Comparison of ENCODE assay signal across 22 mouse cellular contexts in the genomic region with DNA sequence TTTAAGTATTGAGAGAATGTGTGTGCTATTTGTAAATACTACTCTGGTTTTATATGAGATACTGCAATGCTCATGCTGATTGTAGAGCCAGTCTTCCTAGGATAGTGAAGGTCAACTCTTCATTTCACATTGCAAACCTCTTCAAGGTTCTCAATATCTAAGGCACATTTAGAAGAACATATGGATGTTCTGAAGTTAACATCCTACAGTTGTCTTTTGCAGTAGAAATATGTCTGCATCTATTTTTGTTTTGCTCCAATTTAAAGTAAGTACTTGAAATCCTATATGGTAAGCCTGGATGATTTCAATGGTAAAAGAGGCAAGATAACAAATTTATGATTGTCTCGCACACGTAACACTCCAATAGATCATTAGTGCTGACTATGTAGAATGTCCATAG.
DNase-seq lines count a peak whose midpoint lies in the region; ATAC-seq lines count a peak whose summit lies in the region.
"Had no signal": no experiment of that assay in that cellular context is flagged by ENCODE, and none has a peak within 500 bp of the region (broad histone marks: within the 10 kb centered on the region; RNA-seq: fewer than 3 reads in every experiment).

No protein-coding gene starts in this region.

- H3K9ac ChIP-seq in midbrain, embryonic 11.5 days (ENCODE audit: low read length) = no peak overlapping the region
- H3K9ac ChIP-seq in midbrain, embryonic 15.5 days = no peak overlapping the region

- no peak overlapping the region for H3K27ac ChIP-seq in midbrain, embryonic 11.5 days (ENCODE audit: low read depth, low read length)
- no peak overlapping the region for H3K27ac ChIP-seq in midbrain, embryonic 15.5 days

- H3K4me3 ChIP-seq in midbrain, embryonic 11.5 days (ENCODE audit: low read depth, low read length) = no peak overlapping the region
- no peak overlapping the region for H3K4me3 ChIP-seq in midbrain, embryonic 15.5 days

- no peaks in the 10 kb centered on the region for H3K4me1 ChIP-seq in midbrain, embryonic 11.5 days (ENCODE audit: control insufficient read depth, insufficient read depth, low read length)
- H3K4me1 ChIP-seq in midbrain, embryonic 15.5 days = no peaks in the 10 kb centered on the region

- no peaks in the 10 kb centered on the region for H3K36me3 ChIP-seq in midbrain, embryonic 11.5 days (ENCODE audit: control insufficient read depth, insufficient read depth, low read length)
- H3K36me3 ChIP-seq in midbrain, embryonic 15.5 days (replicated peaks) = no peaks in the 10 kb centered on the region
- H3K36me3 ChIP-seq: G1E had no signal

- no peaks in the 10 kb centered on the region for H3K9me3 ChIP-seq in midbrain, embryonic 11.5 days (ENCODE audit: control insufficient read depth, low read length)
- no peaks in the 10 kb centered on the region for H3K9me3 ChIP-seq in midbrain, embryonic 15.5 days
- H3K9me3 ChIP-seq: G1E had no signal

- no peak for DNase-seq in frontal cortex, postnatal 25 days (ENCODE audit: low spot score in 2 of 2)
- DNase-seq in midbrain, embryonic 11.5 days (ENCODE audit: low spot score, missing footprints) = peak; percentile 65
- peak; percentile 8 for DNase-seq in brain, adult 2 months (ENCODE audit: low read depth, low spot score)
- DNase-seq: adrenal gland, adult 2 months; adrenal gland, adult 8-10 months; adrenal gland, postnatal 10 days; adrenal gland, postnatal 14 days; adrenal gland, postnatal 25 days; adrenal gland, postnatal 36 days; B cell, adult 2 months; cerebellum, adult 11 months; cerebellum, adult 11-12 months; cerebellum, adult 18-20 months; cerebellum, adult 2 months; cerebellum, adult 8-10 months had no signal

- no peaks in the 10 kb centered on the region for H3K27me3 ChIP-seq in midbrain, embryonic 11.5 days (ENCODE audit: control insufficient read depth, insufficient read depth, low read length)
- H3K27me3 ChIP-seq in midbrain, embryonic 15.5 days (replicated peaks) = no peaks in the 10 kb centered on the region
- H3K27me3 ChIP-seq: CH12.LX, Patski had no signal

- H3K4me2 ChIP-seq in midbrain, embryonic 11.5 days = no peak overlapping the region
- no peak overlapping the region for H3K4me2 ChIP-seq in midbrain, embryonic 15.5 days

- 91% methylated on average over 2 of the region's 2 CpGs for WGBS in midbrain, embryonic 11.5 days
- 95% methylated on average over 2 of the region's 2 CpGs for WGBS in midbrain, embryonic 15.5 days

- peak; percentile 94 for ATAC-seq in frontal cortex, adult (ENCODE audit: low TSS enrichment)
- no peak for ATAC-seq in midbrain, embryonic 11.5 days (ENCODE audit: low FRiP score)
- no peak for ATAC-seq in midbrain, embryonic 15.5 days (replicated peaks)
- no peak for ATAC-seq in CD4-positive, CD25-positive, alpha-beta regulatory T cell, adult 4 months
- ATAC-seq: activated CD4-positive, CD25-positive, alpha-beta regulatory T cell, adult 4 months; Patski had no signal

Comparison
In these comparisons a context has a peak if more than half of its experiments do, and no peak if none do; other contexts are left out.
1. DNase-seq: peak in midbrain, embryonic 11.5 days (single experiment) and brain, adult 2 months (single experiment); none in frontal cortex, postnatal 25 days (0 of 2).